Mouse (Mus musculus) limb, embryonic 15.5 days (tissue): ENCODE measurements around the gene Dnmt1. TPM values are rescaled to one million over a fixed set of nuclear protein-coding genes. Genes with fewer than 3 reads are reported as not detected.
A peak's percentile ranks its signal among the peaks of the same experiment; 100 is the strongest.

Experiments used
- ATAC-seq: fragments of 200-750 bp; cut with Nextera tagmentation; 2 replicates; pipeline ENCODE4 v1.8.0; 2017; ENCODE audit warnings: low read depth, moderate TSS enrichment; ENCODE audit not compliant: insufficient number of reproducible peaks, low FRiP score, low TSS enrichment
- H3K27ac ChIP-seq: fragments of 300-500 bp; sonication (generic); 2 replicates; pipeline ENCODE4 v1.5.1; 2015; ENCODE audit warnings: moderate library complexity, mild to moderate bottlenecking, inconsistent platforms
- H3K27me3 ChIP-seq: fragments of 300-500 bp; sonication (generic); 2 replicates; pipeline ENCODE4 v1.6.1; 2015; ENCODE audit warnings: inconsistent platforms
- H3K36me3 ChIP-seq: fragments of 300-500 bp; sonication (generic); 2 replicates; pipeline ENCODE4 v1.6.1; 2015; ENCODE audit warnings: inconsistent platforms
- H3K4me1 ChIP-seq: fragments of 300-500 bp; sonication (generic); 2 replicates; pipeline ENCODE4 v1.6.1; 2015; ENCODE audit warnings: inconsistent platforms
- H3K4me2 ChIP-seq: fragments of 300-500 bp; sonication (generic); 2 replicates; pipeline ENCODE4 v1.6.1; 2015; ENCODE audit warnings: mild to moderate bottlenecking, inconsistent platforms
- H3K4me3 ChIP-seq: fragments of 300-500 bp; sonication (generic); 2 replicates; pipeline ENCODE4 v1.5.1; 2015; ENCODE audit warnings: mild to moderate bottlenecking, inconsistent platforms
- H3K9ac ChIP-seq: fragments of 300-500 bp; sonication (generic); 2 replicates; pipeline ENCODE4 v1.6.1; 2015; ENCODE audit warnings: inconsistent platforms
- H3K9me3 ChIP-seq: fragments of 300-500 bp; sonication (generic); 2 replicates; pipeline ENCODE4 v1.6.1; 2016; ENCODE audit warnings: inconsistent platforms
- WGBS: fragments of 180-500 bp; shearing (Covaris S2); methylation state at CpG from one replicate; pipeline ENCODE4 v1.1.7; 2015; 5-methylcytosine and 5-hydroxymethylcytosine counted together
- polyA plus RNA-seq: library from polyadenylated mRNA; unstranded; fragments of >200 nt; fragmentation: Nextera tagmentation; extraction: Ambion mirVana; gene quantifications from 2 replicates; pipeline ENCODE4 v1.2.1, GENCODE M21; 2015

Dnmt1 gene
- polyA plus RNA-seq, 1 experiment from 2014 or later: 82.3 TPM

- Histone ChIP-seq H3K27ac (peak overlapping the region; percentile 99), H3K27me3 (no peaks in the 10 kb centered on the region), H3K4me2 (peak overlapping the region; percentile 83), H3K9ac (peak overlapping the region; percentile 98), H3K9me3 (no peaks in the 10 kb centered on the region), H3K36me3 (no peaks in the 10 kb centered on the region), H3K4me1 (peaks cover 65% of the 10 kb centered on the region), H3K4me3 (peak overlapping the region; percentile 92)
- under 1% methylated on average over 45 of the region's 45 CpGs for WGBS
- ATAC-seq: no peak
These were observed 15.9 kb upstream of the Dnmt1 start for GRCm38 (mm10) chr9:20975431-20976215.

- H3K27ac ChIP-seq: peak overlapping the region; percentile 95
- H3K9ac ChIP-seq: no peak overlapping the region
- H3K4me3 ChIP-seq: peak overlapping the region; percentile 92
- no peaks in the 10 kb centered on the region for H3K27me3 ChIP-seq
- H3K9me3 ChIP-seq: no peaks in the 10 kb centered on the region
- 55% methylated on average over 6 of the region's 6 CpGs for WGBS
- ATAC-seq: no peak
- peaks cover 14% of the 10 kb centered on the region for H3K36me3 ChIP-seq
- H3K4me1 ChIP-seq: peaks cover 63% of the 10 kb centered on the region
- peak overlapping the region; percentile 83 for H3K4me2 ChIP-seq
These were observed 14.0 kb upstream of the Dnmt1 start for GRCm38 (mm10) chr9:20973682-20974075.

GRCm38 (mm10) chr9:20973001-20973681 lies 13.5 kb upstream of the Dnmt1 start:
- Histone ChIP-seq H3K9ac (peak overlapping the region; percentile 15; the same call in 1 of the 2 replicates), H3K4me1 (peaks cover 59% of the 10 kb centered on the region), H3K27ac (peak overlapping the region; percentile 95), H3K36me3 (peaks cover 19% of the 10 kb centered on the region), H3K27me3 (no peaks in the 10 kb centered on the region), H3K4me3 (peak overlapping the region; percentile 92), H3K4me2 (peak overlapping the region; percentile 83), H3K9me3 (no peaks in the 10 kb centered on the region)
- WGBS: 77% methylated on average over 4 of the region's 4 CpGs
- ATAC-seq: no peak

GRCm38 (mm10) chr9:20972141-20972992 lies 12.7 kb upstream of the Dnmt1 start:
- H3K9ac ChIP-seq: peak overlapping the region; percentile 15; the same call in 1 of the 2 replicates
- peaks cover 57% of the 10 kb centered on the region for H3K4me1 ChIP-seq
- peaks cover 27% of the 10 kb centered on the region for H3K36me3 ChIP-seq
- 15% methylated on average over 28 of the region's 28 CpGs for WGBS
- H3K9me3 ChIP-seq: no peaks in the 10 kb centered on the region
- H3K27me3 ChIP-seq: no peaks in the 10 kb centered on the region
- peak overlapping the region; percentile 83 for H3K4me2 ChIP-seq
- H3K4me3 ChIP-seq: peak overlapping the region; percentile 92
- H3K27ac ChIP-seq: peak overlapping the region; percentile 95
- peak; percentile 77 for ATAC-seq

GRCm38 (mm10) chr9:20971751-20972140 lies 12.1 kb upstream of the Dnmt1 start:
- WGBS: 21% methylated on average over 7 of the region's 7 CpGs
- H3K27me3 ChIP-seq: no peaks in the 10 kb centered on the region
- H3K27ac ChIP-seq: peak overlapping the region; percentile 95
- H3K9ac ChIP-seq: no peak overlapping the region
- H3K9me3 ChIP-seq: no peaks in the 10 kb centered on the region
- peak; percentile 75 for ATAC-seq
- H3K4me3 ChIP-seq: peak overlapping the region; percentile 92
- peaks cover 52% of the 10 kb centered on the region for H3K4me1 ChIP-seq
- H3K36me3 ChIP-seq: peaks cover 33% of the 10 kb centered on the region
- peak overlapping the region; percentile 83 for H3K4me2 ChIP-seq

- H3K27me3 ChIP-seq: no peaks in the 10 kb centered on the region
- H3K4me3 ChIP-seq: no peak overlapping the region
- H3K9ac ChIP-seq: no peak overlapping the region
- no peak for ATAC-seq
- H3K4me1 ChIP-seq: peaks cover 16% of the 10 kb centered on the region
- 74% methylated on average over 5 of the region's 5 CpGs for WGBS
- H3K4me2 ChIP-seq: no peak overlapping the region
- H3K36me3 ChIP-seq: peaks cover 67% of the 10 kb centered on the region
- H3K27ac ChIP-seq: 0 out of 2 replicates have a peak overlapping the region, but pooled peaks have one; percentile 17
- no peaks in the 10 kb centered on the region for H3K9me3 ChIP-seq
These were observed 7.1 kb upstream of the Dnmt1 start for GRCm38 (mm10) chr9:20966747-20967146.

GRCm38 (mm10) chr9:20966008-20966407 lies 6.3 kb upstream of the Dnmt1 start:
- Histone ChIP-seq H3K4me1 (peaks cover 8% of the 10 kb centered on the region), H3K9ac (no peak overlapping the region), H3K27me3 (no peaks in the 10 kb centered on the region), H3K9me3 (no peaks in the 10 kb centered on the region), H3K4me3 (no peak overlapping the region), H3K36me3 (peaks cover 67% of the 10 kb centered on the region), H3K4me2 (no peak overlapping the region), H3K27ac (no peak overlapping the region)
- no peak for ATAC-seq
- WGBS: 76% methylated on average over 3 of the region's 3 CpGs

- Histone ChIP-seq H3K9ac (no peak overlapping the region), H3K36me3 (peaks cover 67% of the 10 kb centered on the region), H3K4me2 (no peak overlapping the region), H3K4me3 (no peak overlapping the region), H3K4me1 (peaks cover 4% of the 10 kb centered on the region), H3K27ac (no peak overlapping the region), H3K27me3 (no peaks in the 10 kb centered on the region), H3K9me3 (no peaks in the 10 kb centered on the region)
- WGBS: 88% methylated on average over 4 of the region's 4 CpGs
- ATAC-seq: no peak
These were observed 5.9 kb upstream of the Dnmt1 start for GRCm38 (mm10) chr9:20965606-20966005.

GRCm38 (mm10) chr9:20961557-20961956 lies 1.9 kb upstream of the Dnmt1 start:
- Histone ChIP-seq H3K4me3 (no peak overlapping the region), H3K9ac (no peak overlapping the region), H3K36me3 (peaks cover 31% of the 10 kb centered on the region), H3K27me3 (no peaks in the 10 kb centered on the region), H3K27ac (no peak overlapping the region), H3K4me1 (no peaks in the 10 kb centered on the region), H3K4me2 (no peak overlapping the region), H3K9me3 (no peaks in the 10 kb centered on the region)
- 71% methylated on average over 9 of the region's 9 CpGs for WGBS
- no peak for ATAC-seq

GRCm38 (mm10) chr9:20956989-20957388 lies 2.7 kb downstream of the Dnmt1 start:
- H3K27me3 ChIP-seq: no peaks in the 10 kb centered on the region
- 69% methylated on average over 3 of the region's 3 CpGs for WGBS

GRCm38 (mm10) chr9:20952520-20953227 lies 7.0 kb downstream of the Dnmt1 start:
- peaks cover 20% of the 10 kb centered on the region for H3K4me1 ChIP-seq
- no peaks in the 10 kb centered on the region for H3K27me3 ChIP-seq
- H3K9ac ChIP-seq: peak overlapping the region; percentile 70
- H3K27ac ChIP-seq: peak overlapping the region; percentile 95
- ATAC-seq: peak; percentile 96
- no peaks in the 10 kb centered on the region for H3K36me3 ChIP-seq
- peak overlapping the region; percentile 65 for H3K4me2 ChIP-seq
- peak overlapping the region; percentile 96 for H3K4me3 ChIP-seq
- no peaks in the 10 kb centered on the region for H3K9me3 ChIP-seq
- WGBS: under 1% methylated on average over 51 of the region's 51 CpGs

More at GRCm38 (mm10) chr9:20956989-20957388, 2.7 kb downstream of the Dnmt1 start:
- H3K4me1 ChIP-seq: peaks cover 5% of the 10 kb centered on the region; the same call in 1 of the 2 replicates
- H3K4me2 ChIP-seq: no peak overlapping the region
- no peak for ATAC-seq
- H3K9ac ChIP-seq: no peak overlapping the region
- H3K9me3 ChIP-seq: no peaks in the 10 kb centered on the region
- no peak overlapping the region for H3K27ac ChIP-seq
- no peaks in the 10 kb centered on the region for H3K36me3 ChIP-seq
- H3K4me3 ChIP-seq: no peak overlapping the region
